Mouse (Mus musculus): Measurements from ENCODE around the gene Ubr2.
A peak's percentile ranks its signal among the peaks of the same experiment; 100 is the strongest.

The Ubr2 gene

DNA sequence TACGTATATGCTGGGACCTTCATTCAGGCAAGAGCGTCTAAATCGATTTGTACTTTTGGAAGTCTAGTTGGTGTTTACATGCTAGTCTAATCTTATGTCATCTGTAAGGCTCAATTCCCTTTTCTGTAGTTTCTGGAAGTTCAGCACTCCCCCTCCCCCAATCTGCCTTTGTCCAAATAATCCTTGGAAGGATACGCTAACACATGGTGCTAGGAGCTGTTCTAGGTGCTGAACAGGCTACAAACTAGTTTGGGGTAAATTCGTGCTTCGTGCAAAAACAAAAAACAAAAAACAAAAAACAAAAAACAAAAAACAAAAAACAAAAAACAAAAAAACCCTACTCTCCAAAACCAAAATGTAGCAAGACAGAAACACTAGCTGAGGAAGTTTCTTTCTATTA is 89.5 kb downstream of the Ubr2 start:
- no peak for DNase-seq

- DNase-seq: no peak
These were observed 91.4 kb downstream of the Ubr2 start for GRCm38 (mm10) chr17:46918951-46919350.

- DNase-seq: no peak
These were observed 95.2 kb downstream of the Ubr2 start for GRCm38 (mm10) chr17:46915129-46915528.

DNA sequence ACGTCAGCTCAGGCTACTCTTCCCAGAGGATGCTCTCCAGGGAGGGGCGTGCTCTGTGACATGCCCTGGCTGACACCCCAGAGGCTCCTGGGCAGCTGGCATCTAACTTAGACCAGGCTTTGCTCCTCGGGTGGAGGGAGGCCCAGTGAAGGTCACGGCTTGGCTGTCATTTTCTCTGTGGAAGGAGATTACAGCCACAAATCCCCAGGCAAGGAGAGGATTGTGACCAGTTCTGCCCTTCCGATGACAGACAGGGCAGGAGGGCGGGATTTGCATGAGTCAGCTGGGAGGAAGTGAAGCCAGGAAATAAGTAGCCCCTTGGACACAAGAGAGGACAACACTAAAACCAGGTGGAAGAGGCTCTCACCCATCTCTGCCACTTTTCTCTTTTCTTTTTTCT is 98.0 kb downstream of the Ubr2 start:
- no peak for DNase-seq

GRCm38 (mm10) chr17:46910186-46910585 is 100.2 kb downstream of the Ubr2 start, which contains the start of gene Prph2:
TSS of gene Prph2 (plus strand) at chr17:46910459.
- DNase-seq: no peak

DNA sequence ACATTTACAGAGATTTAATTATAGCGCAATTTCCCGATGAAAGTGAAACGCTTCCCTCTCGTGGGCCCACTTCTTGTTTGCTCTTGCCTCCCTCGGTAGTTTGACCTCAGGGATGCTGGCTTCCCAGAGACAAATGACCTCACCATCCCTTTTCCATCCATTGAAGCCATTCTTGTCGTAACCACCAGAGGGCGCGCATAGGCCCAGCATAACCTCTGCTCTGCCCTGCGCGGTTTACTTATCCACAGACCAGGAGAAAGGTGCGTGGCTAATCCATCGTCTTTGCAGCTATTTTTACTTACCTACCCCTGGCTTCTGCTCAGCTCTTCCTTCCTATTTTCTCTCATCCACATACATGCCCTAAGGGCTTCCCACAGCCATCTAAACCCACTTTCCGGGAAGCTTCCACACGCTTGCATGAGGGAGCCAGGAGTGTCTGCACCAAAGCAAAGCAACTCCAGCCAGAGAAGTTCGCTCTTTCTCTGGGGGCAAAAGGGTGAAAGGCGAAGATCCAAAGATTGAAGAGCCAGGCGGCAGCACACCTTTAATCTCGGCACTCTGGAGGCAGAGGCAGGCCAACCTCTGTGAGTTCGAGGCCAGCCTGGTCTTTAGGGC is 106.4 kb downstream of the Ubr2 start:
- peak; percentile 73 for DNase-seq

DNA sequence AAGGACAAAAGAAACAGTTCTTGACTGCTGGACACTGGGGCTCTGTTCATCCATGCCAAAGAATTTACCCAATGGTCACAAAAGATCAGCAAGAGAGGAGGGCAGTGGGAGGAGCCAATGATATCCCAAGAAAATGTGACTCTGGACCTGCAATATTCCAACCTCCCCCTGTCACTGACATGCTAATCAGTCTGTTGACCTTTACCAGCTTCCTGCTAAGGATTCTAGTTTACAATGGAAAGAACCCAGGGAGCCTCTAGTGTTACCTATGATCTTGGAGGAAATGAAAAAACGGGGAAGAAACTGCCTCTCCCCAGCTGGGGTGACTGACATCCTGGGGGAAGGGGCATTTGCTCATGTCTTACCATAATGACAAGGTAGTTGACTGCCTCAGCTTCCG is 109.4 kb downstream of the Ubr2 start:
- no peak for DNase-seq

- DNase-seq: no peak
These were observed 113.0 kb downstream of the Ubr2 start for GRCm38 (mm10) chr17:46897221-46897950.

DNA sequence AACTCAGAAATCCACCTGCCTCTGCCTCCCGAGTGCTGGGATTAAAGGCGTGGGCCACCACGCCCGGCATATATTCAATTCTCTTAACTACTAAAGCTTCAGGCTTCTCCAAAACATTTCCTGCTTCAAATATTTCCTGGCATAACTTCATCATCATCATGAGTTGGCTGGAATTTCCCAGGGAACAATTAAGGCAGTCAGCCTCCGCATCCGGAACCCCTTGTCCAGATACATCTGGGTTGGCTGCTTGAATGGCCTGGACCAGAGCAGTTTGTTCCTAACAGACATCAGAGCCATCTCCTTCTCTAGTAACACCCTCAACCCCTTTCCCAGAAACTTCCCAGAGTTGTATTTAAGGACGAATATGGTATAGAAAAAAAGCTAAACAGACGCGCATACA is 114.9 kb downstream of the Ubr2 start:
- DNase-seq: no peak

DNA sequence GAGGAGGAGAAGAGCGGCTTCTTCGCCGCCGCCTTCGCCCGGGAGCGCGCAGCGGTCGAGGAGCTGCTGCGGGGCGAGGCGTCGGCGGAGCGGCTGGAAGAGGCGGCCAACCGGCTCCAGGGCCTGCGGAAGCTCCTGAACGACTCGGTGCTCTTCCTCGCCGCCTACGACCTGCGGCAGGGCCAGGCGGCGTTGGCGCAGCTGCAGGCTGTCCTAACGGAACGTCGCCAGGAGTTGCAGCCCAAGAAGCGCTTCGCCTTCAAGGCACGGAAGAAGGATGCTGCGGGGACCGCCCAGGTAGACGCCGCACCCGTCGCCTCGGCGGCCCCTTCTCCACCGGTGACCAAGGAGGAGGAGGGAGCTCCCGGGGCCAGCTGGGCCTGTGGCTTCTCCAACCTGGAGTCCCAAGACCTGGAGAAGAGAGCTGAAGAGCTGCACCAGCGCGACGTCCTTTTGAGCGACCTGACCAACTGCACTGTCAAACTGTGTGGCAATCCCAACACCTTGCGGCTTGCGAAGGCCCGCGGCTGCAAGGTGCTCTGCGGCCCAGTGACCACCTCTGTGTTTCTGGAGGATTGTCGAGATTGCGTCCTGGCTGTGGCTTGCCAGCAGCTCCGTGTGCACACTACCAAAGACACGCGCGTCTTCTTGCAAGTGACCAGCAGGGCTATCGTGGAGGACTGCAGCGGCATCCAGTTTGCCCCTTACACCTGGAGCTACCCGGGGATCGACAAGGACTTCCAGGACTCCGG is 119.3 kb downstream of the Ubr2 start:
- no peak for DNase-seq

DNA sequence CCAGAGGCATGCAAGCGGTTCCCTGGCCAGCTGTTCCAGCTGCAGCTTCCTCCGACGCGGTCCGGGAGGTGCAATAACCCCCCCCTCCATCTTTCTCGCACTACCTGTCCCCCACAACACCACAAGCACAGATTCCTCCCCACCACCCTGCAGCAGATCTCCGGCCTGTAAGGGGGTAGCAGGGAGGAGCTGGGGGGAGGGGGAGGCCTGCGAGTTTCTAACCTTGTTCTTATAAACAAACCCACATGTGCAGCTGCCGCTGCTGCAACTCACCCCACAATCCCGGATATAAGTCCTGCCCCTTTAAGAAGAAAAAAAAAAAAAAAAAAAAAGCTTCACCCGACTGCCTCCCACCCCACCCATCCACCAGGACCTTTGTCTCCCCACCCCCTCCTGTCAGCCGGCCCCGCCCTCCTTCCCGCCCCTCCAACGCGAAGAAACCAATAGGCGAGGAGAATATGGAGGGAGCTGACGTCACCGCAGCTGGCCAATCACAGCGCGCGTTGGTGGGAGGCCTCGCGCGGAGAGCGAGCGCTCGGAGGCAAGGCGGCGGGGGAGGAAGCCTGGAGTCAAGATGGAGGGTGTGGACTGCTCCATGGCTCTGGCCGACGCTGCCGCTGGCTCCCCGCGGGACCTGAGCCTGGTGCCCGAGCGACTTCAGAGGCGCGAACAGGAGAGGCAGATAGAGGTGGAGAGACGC is 120.1 kb downstream of the Ubr2 start, which contains the start of gene Tbcc:
Tbcc (plus strand) TSS at position 569 of the 700 bp plus-strand sequence.
- peak; percentile 98 for DNase-seq

GRCm38 (mm10) chr17:46889450-46890084 is 120.8 kb downstream of the Ubr2 start:
- peak; percentile 79 for DNase-seq

DNA sequence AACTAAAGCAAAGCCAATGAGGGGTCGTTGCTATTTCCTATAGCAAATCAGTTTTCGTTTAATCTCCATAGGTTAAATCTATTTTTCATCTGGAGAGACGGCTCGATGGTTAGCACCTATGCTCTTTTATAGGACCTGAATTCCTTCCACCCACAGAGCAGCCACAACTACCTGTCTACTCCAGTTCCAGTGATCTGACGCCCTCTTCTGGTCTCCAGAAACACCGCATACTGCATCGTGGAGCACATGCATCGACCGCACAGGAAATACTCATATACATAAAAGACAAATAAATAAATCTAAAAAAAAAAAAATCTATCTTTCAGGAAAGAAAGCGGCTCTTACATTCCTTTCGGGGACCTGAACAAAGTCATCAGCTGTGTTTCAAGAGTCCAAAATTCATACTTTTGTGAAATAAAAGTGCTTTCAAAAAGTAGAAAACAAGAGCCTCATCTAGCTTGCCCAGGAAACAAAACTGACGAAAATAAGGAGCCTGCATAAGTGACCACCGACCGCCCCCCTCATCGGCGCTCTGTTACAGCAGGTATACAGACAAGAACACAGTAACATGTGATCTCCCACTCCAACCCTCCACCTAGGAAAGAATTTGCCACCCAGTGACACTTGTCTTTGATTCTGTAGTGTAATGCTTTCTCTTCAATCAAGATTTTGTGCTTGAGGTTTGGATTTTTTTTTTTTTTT is 121.7 kb downstream of the Ubr2 start:
- DNase-seq: peak; percentile 61

DNA sequence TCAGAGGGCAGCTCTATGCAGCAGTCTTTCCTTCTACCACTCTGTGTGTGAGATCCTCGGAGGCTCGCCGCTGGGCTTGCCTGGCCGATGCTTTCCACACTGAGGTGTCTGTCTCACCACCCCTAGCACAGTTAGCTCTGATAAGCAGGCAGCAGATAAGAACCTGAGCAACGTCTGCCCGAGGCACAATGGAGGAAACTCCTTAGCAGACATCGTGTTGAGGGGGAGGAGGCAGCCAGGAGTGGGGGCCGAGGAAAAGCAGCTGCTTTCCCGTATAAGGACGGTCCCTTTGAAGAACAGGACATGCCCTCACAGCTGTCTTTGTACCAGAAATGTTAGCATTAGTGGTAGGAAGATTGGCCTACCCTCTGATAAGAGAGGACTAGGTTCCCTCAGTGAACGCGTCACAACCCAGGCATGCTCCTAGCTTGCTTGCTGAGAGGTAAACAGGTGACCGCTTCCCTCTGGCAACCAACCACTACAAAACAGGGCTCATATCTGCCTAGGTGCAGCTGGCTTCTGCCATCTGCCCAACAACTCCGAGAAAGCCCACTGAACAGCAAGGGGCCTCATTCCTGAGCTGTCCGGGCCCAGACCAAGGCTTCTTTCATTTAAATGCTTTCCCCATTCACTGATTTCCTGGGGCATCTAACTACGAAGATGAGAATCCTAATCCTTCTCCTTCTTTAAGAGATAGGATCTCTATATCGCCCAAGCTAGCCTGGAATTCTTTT is 124.3 kb downstream of the Ubr2 start:
- no peak for DNase-seq

DNA sequence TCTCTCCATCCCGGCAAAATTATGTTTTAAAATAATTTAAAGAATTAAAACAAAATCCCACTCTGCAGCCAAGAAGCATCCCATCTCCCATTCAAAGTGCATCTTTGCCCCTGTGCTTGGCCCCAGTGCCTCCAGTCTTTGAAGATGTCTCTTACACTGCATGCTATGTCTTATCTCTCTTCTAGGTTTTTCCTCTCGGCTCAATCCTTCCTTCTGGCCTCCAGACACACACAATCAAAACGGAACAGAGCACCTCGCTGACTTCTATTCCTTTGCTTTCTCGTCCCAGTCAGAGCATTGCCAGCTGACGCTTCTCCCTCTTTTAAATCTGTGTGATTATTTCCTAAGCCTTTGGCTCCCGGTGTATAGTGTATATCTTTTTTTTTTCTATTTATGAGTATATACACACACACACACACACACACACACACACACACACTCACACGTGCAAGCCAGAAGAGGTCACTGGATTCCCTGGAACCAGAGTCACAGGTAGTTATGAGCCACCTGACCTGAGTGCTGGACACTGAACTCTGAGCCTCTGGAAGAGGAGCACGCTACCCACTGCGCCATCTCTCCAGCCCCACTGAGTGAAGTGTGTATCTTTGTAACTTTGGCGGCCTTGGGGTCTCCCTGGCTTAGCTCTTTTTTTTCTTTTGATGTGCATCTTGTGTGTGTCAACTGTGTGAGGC is 125.0 kb downstream of the Ubr2 start:
- DNase-seq: no peak

DNA sequence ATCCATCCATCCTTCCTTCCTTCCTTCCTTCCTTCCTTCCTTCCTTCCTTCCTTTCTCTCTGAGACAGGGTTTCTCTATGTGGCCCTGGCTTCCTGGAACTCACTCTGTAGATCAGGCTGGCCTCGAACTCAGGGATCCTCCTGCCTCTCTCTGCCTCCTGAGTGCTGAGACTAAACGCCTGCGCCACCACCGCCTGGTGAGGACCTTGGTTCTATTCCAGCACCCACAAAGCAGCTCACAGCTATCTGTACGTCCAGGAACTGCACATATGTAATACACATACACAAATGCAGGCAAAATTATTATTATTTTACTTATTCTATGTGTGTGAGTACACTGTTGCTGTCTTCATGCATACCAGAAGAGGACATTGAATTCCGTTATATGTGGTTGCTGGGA is 125.6 kb downstream of the Ubr2 start:
- no peak for DNase-seq

DNA sequence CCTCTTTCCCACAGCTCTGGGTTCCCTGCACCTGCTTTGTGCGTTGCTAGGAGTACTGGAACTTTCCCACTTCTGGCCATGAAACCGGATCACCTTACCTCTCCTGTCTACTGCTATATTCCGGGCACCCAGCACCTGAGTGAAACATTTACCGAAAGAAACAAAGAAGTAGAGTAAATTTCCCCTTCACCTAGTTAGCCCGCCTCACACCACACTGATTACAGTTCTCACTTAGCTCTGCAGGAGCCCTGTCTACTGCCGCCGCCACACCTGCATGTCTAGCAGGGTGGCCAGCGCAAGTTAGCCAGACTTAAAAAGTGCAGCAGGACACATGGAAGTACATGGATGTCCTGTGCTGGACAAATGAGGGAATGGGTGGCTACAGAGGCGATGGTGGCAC is 127.2 kb downstream of the Ubr2 start:
- no peak for DNase-seq

GRCm38 (mm10) chr17:46881728-46882127 is 128.6 kb downstream of the Ubr2 start:
- DNase-seq: no peak

DNA sequence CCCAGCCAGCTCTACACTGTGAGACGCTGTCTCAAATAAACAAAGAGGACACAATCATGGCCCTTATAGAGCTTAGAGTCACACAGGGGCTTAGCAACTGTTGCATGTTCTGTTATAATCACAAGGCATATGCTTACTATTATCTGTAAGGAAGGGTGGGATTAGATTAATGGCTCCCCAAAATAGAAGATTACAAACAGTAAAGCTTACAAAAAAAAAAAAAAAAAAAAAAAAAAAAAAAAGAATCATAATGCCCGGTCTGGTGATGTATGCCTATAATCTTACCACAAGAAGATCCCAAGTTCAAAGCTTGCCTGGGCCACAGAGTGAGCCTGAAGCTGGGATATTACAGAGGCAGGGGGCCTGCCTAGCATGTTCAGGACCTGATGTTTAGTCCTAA is 130.0 kb downstream of the Ubr2 start:
- DNase-seq: no peak

- DNase-seq: peak; percentile 51
These were observed 130.5 kb downstream of the Ubr2 start for GRCm38 (mm10) chr17:46879841-46880311.

All from layer of hippocampus, adult 9-11 months (tissue).